Mouse (Mus musculus) MEL (cell line): ENCODE measurements around the gene Slc41a3.

Experiments
- CHD2 ChIP-seq: IDR thresholded peaks from 2 replicates; pipeline ENCODE4 v1.6.1; 2011; ENCODE audit warnings: low read length, improper control_type of control experiment
- NELFE ChIP-seq: IDR thresholded peaks from 2 replicates; pipeline ENCODE4 v1.6.1; 2011; ENCODE audit warnings: low read depth, low read length, improper control_type of control experiment
- NRF1 ChIP-seq: IDR thresholded peaks from 2 replicates; pipeline ENCODE4 v1.6.1; 2014; ENCODE audit warnings: low read depth, mild to moderate bottlenecking, inconsistent platforms, low read length, improper control_type of control experiment, moderate library complexity; ENCODE audit not compliant: poor library complexity, insufficient read depth, severe bottlenecking

DNA sequence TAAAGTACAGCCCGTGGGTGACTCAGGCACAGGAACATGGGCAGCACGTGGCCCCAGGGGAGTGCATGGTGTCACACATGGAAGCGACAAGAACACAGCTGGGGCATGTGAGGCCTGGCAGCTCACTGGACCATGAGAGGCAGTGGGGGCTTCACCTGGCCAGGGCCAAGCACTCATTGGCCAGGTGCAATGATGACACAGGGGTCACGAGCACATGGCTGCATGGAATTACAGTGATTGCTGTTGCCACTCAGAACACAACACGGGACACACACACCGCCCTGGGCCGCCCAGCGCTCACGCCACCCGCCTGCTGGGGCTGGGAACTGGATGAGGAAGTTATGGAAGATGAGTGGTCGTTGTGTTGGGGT, 56.5 kb downstream of the Slc41a3 start:
- TF ChIP-seq CHD2: no peak
- no peak for TF ChIP-seq NELFE
- no peak for TF ChIP-seq NRF1
